Mouse (Mus musculus): ENCODE measurements around the gene Olfr1143. TPM values are rescaled to one million over a fixed set of nuclear protein-coding genes. Genes with fewer than 3 reads are reported as not detected.

Olfr1143 gene
- not detected in 2 replicates for total RNA-seq (2014; fragmentation: Nextera tagmentation)
- total RNA-seq (2017): 0.05 and 0.29 TPM in 2 replicates
- polyA plus RNA-seq (2012): not detected in 2 replicates

DNA sequence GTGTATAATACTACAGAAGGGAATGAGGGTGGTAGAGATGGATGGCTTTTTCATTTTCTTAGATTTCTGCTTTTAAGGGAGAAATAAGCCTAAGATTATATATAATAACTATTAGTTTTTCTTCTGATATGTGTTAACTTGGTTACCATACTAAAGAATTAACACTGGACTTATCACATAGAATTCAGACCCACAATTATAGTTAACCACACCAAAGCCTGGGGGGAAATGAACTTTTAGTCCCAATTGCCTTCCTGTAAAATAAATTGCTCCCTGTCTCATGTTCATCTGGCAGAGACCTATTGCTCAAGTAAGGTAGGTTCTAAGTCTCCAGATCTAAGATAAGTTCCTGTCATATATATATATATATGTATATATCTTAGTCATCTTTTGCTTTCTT is at the start of gene Olfr1143:
Gene Olfr1143, plus strand, starts transcription at position 301 of the 400 bp plus-strand sequence.
- Histone ChIP-seq H3K4me1 (ENCODE audit: insufficient read depth, low read depth, low read length) (no peaks in the 10 kb centered on the region), H3K36me3 (replicated peaks) (no peaks in the 10 kb centered on the region), H3K9me3 (replicated peaks) (no peaks in the 10 kb centered on the region), H3K4me3 (ENCODE audit: low read depth, low read length) (no peak within 1 kb of the TSS), H3K27me3 (ENCODE audit: insufficient read depth, low read length) (no peaks in the 10 kb centered on the region)
- TF ChIP-seq POLR2AphosphoS5 (IDR thresholded peaks at IDR 0.05; ENCODE audit: insufficient replicate concordance, low read depth, low read length) (no peak), GATA1 (IDR thresholded peaks at IDR 0.05; ENCODE audit: borderline replicate concordance, low read length) (no peak), TAL1 (conservative IDR thresholded peaks at IDR 0.05; ENCODE audit: low read depth, low read length) (no peak), GATA2 (IDR thresholded peaks at IDR 0.05; ENCODE audit: borderline replicate concordance, low read depth, low read length) (no peak)
- ATAC-seq (ENCODE audit: extremely low read depth, insufficient number of reproducible peaks, low FRiP score, poor library complexity, severe bottlenecking) (no peak), DNase-seq (ENCODE audit: low spot score) (no peak)

DNA sequence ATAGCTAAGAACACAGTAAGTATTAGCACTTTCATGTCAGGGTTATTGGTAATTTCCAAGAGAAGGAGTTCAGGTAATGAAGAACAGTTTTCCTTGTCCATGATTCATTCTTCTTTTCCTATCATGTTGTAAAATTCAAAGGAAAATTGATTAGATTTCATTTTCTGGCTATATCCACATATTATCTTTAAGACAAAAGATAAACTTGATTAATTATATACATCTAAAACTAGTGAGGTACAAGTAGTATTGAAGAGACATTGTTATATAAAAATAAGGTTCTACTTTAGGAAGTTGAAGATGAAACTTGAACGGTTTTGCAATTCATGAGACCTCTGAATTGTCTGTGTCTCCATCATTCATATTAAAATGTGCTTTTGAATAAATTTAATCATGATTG is 46.5 kb upstream of the Olfr1143 start, which contains the start of gene Olfr1141:
Gene Olfr1141, minus strand, starts transcription at position 101 of the 400 bp plus-strand sequence.
- H3K36me3 ChIP-seq (replicated peaks): no peaks in the 10 kb centered on the region
- H3K4me3 ChIP-seq (ENCODE audit: low read depth, low read length): no peak within 1 kb of the TSS
- no peak for ATAC-seq (ENCODE audit: extremely low read depth, insufficient number of reproducible peaks, low FRiP score, poor library complexity, severe bottlenecking)
- H3K27me3 ChIP-seq (ENCODE audit: insufficient read depth, low read length): no peaks in the 10 kb centered on the region
- H3K9me3 ChIP-seq (replicated peaks): no peaks in the 10 kb centered on the region
- no peaks in the 10 kb centered on the region for H3K4me1 ChIP-seq (ENCODE audit: insufficient read depth, low read depth, low read length)
- no peak for TF ChIP-seq TAL1 (conservative IDR thresholded peaks at IDR 0.05; ENCODE audit: low read depth, low read length)
- no peak for TF ChIP-seq GATA1 (IDR thresholded peaks at IDR 0.05; ENCODE audit: borderline replicate concordance, low read length)
- no peak for TF ChIP-seq CTCF (IDR thresholded peaks at IDR 0.05; ENCODE audit: low read depth, low read length)
- TF ChIP-seq POLR2AphosphoS5 (IDR thresholded peaks at IDR 0.05; ENCODE audit: insufficient replicate concordance, low read depth, low read length): no peak
- TF ChIP-seq GATA2 (IDR thresholded peaks at IDR 0.05; ENCODE audit: borderline replicate concordance, low read depth, low read length): no peak
- no peak for DNase-seq (ENCODE audit: low spot score)

DNA sequence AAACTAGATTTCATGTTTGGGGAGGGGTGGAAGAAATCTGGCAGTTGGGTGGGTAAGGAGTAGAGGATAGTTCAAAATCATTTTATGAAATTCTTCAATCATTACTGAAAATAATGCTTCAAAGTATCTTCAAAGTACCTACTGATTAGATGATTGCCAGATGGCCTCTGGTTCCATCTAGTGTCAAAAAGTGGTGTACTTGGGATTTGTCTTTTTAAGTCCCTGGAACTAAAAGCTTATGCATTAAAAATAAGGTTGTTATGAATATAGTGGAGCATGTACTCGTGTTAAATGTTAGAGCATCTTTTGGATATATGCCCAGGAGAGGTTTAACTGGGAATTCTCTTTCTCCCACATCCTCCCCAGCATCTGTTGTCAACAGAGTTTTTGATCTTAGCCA is 24.2 kb upstream of the Olfr1143 start:
- H3K9me3 ChIP-seq (replicated peaks): peaks cover 5% of the 10 kb centered on the region; the same call in 1 of the 2 replicates
- H3K4me3 ChIP-seq (ENCODE audit: low read depth, low read length): no peak overlapping the region
- H3K4me1 ChIP-seq (ENCODE audit: insufficient read depth, low read depth, low read length): no peaks in the 10 kb centered on the region
- no peaks in the 10 kb centered on the region for H3K27me3 ChIP-seq (ENCODE audit: insufficient read depth, low read length)
- no peak for DNase-seq (ENCODE audit: low spot score)
- no peak for ATAC-seq (ENCODE audit: extremely low read depth, insufficient number of reproducible peaks, low FRiP score, poor library complexity, severe bottlenecking)
- TF ChIP-seq POLR2AphosphoS5 (IDR thresholded peaks at IDR 0.05; ENCODE audit: insufficient replicate concordance, low read depth, low read length): no peak
- no peak for TF ChIP-seq TAL1 (conservative IDR thresholded peaks at IDR 0.05; ENCODE audit: low read depth, low read length)
- TF ChIP-seq GATA1 (IDR thresholded peaks at IDR 0.05; ENCODE audit: borderline replicate concordance, low read length): no peak
- no peak for TF ChIP-seq GATA2 (IDR thresholded peaks at IDR 0.05; ENCODE audit: borderline replicate concordance, low read depth, low read length)
- TF ChIP-seq CTCF (IDR thresholded peaks at IDR 0.05; ENCODE audit: low read depth, low read length): no peak
- no peaks in the 10 kb centered on the region for H3K36me3 ChIP-seq (replicated peaks)

DNA sequence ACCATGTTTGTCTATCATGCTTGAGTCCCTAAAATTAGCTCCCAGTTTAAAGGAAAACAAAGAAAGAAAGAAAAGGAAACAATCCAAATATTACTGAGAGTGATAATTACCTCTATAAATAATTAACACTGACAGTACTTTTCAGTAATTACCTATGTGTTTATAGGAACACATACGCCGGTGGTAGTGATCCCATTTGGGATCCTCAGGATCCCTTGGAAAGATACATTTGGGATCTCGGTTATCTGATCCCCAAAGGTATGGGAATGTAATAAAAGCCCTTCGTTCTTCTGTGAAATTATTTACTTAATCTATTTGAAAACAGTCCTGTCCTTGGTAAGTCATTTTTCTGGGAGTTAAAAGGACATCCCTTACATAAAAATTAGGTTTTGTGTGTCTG is 21.2 kb upstream of the Olfr1143 start, which contains the start of gene Olfr152:
Gene Olfr152, plus strand, starts transcription at position 301 of the 400 bp plus-strand sequence.
- TF ChIP-seq GATA1 (IDR thresholded peaks at IDR 0.05; ENCODE audit: borderline replicate concordance, low read length) (no peak), POLR2AphosphoS5 (IDR thresholded peaks at IDR 0.05; ENCODE audit: insufficient replicate concordance, low read depth, low read length) (no peak), CTCF (IDR thresholded peaks at IDR 0.05; ENCODE audit: low read depth, low read length) (no peak), GATA2 (IDR thresholded peaks at IDR 0.05; ENCODE audit: borderline replicate concordance, low read depth, low read length) (no peak), TAL1 (conservative IDR thresholded peaks at IDR 0.05; ENCODE audit: low read depth, low read length) (no peak)
- no peak within 1 kb of the TSS for H3K4me3 ChIP-seq (ENCODE audit: low read depth, low read length)
- H3K4me1 ChIP-seq (ENCODE audit: insufficient read depth, low read depth, low read length): no peaks in the 10 kb centered on the region
- no peaks in the 10 kb centered on the region for H3K36me3 ChIP-seq (replicated peaks)
- H3K9me3 ChIP-seq (replicated peaks): peaks cover 5% of the 10 kb centered on the region; the same call in 1 of the 2 replicates
- DNase-seq (ENCODE audit: low spot score): no peak
- no peaks in the 10 kb centered on the region for H3K27me3 ChIP-seq (ENCODE audit: insufficient read depth, low read length)
- ATAC-seq (ENCODE audit: extremely low read depth, insufficient number of reproducible peaks, low FRiP score, poor library complexity, severe bottlenecking): no peak

DNA sequence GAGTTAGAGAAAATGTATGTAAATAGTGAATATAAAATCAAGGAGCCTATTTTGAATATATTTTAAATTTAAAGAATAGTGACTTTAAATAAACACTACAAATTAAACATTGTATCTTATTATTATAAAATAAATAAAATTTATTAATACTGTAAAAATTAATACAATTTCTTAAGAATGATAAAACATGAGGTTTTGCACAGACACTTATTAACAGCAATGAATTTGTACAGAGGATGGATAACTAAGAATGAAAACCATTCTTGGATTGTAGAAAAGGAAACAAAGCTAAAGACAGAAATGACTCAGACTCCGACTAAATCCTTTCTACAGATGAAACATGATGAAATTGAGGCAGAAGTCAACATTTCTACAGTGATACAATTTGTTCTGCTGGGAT is 9.1 kb downstream of the Olfr1143 start, which contains the start of gene Olfr1145:
Gene Olfr1145, plus strand, starts transcription at position 301 of the 400 bp plus-strand sequence.
- Histone ChIP-seq H3K36me3 (replicated peaks) (no peaks in the 10 kb centered on the region), H3K27me3 (ENCODE audit: insufficient read depth, low read length) (no peaks in the 10 kb centered on the region), H3K9me3 (replicated peaks) (no peaks in the 10 kb centered on the region), H3K4me1 (ENCODE audit: insufficient read depth, low read depth, low read length) (no peaks in the 10 kb centered on the region), H3K4me3 (ENCODE audit: low read depth, low read length) (no peak within 1 kb of the TSS)
- no peak for ATAC-seq (ENCODE audit: extremely low read depth, insufficient number of reproducible peaks, low FRiP score, poor library complexity, severe bottlenecking)
- no peak for TF ChIP-seq GATA2 (IDR thresholded peaks at IDR 0.05; ENCODE audit: borderline replicate concordance, low read depth, low read length)
- TF ChIP-seq GATA1 (IDR thresholded peaks at IDR 0.05; ENCODE audit: borderline replicate concordance, low read length): no peak
- no peak for TF ChIP-seq TAL1 (conservative IDR thresholded peaks at IDR 0.05; ENCODE audit: low read depth, low read length)
- TF ChIP-seq CTCF (IDR thresholded peaks at IDR 0.05; ENCODE audit: low read depth, low read length): no peak
- no peak for TF ChIP-seq POLR2AphosphoS5 (IDR thresholded peaks at IDR 0.05; ENCODE audit: insufficient replicate concordance, low read depth, low read length)
- DNase-seq (ENCODE audit: low spot score): no peak

DNA sequence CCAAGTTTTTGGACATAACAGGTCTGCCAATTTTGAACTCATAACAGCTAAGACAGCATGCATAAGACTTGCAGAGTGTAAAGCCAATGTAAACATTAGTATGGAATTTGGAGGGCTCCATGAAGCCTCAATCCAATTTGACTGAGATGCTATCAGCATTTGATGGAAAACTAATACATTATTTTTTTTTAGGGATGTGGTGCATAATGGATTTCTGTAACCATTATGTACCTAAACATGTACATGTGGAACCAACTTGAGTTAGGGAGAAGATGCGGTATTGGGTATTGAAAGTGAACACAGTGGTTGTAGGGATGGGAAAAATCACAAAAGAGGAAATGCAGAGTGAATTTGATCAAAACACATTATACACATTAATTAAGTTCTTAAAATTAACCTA is 29.8 kb downstream of the Olfr1143 start, which contains the start of gene Olfr1148:
Gene Olfr1148, plus strand, starts transcription at position 301 of the 400 bp plus-strand sequence.
- TF ChIP-seq POLR2AphosphoS5 (IDR thresholded peaks at IDR 0.05; ENCODE audit: insufficient replicate concordance, low read depth, low read length) (no peak), GATA1 (IDR thresholded peaks at IDR 0.05; ENCODE audit: borderline replicate concordance, low read length) (no peak), TAL1 (conservative IDR thresholded peaks at IDR 0.05; ENCODE audit: low read depth, low read length) (no peak), CTCF (IDR thresholded peaks at IDR 0.05; ENCODE audit: low read depth, low read length) (no peak), GATA2 (IDR thresholded peaks at IDR 0.05; ENCODE audit: borderline replicate concordance, low read depth, low read length) (no peak)
- Histone ChIP-seq H3K4me3 (ENCODE audit: low read depth, low read length) (no peak within 1 kb of the TSS), H3K4me1 (ENCODE audit: insufficient read depth, low read depth, low read length) (no peaks in the 10 kb centered on the region), H3K9me3 (replicated peaks) (no peaks in the 10 kb centered on the region), H3K36me3 (replicated peaks) (no peaks in the 10 kb centered on the region), H3K27me3 (ENCODE audit: insufficient read depth, low read length) (no peaks in the 10 kb centered on the region)
- ATAC-seq (ENCODE audit: extremely low read depth, insufficient number of reproducible peaks, low FRiP score, poor library complexity, severe bottlenecking) (no peak), DNase-seq (ENCODE audit: low spot score) (no peak)
